Mouse (Mus musculus): ENCODE data around the gene Tmsb10.
A peak's percentile ranks its signal among the peaks of the same experiment; 100 is the strongest.

The Tmsb10 gene

DNA sequence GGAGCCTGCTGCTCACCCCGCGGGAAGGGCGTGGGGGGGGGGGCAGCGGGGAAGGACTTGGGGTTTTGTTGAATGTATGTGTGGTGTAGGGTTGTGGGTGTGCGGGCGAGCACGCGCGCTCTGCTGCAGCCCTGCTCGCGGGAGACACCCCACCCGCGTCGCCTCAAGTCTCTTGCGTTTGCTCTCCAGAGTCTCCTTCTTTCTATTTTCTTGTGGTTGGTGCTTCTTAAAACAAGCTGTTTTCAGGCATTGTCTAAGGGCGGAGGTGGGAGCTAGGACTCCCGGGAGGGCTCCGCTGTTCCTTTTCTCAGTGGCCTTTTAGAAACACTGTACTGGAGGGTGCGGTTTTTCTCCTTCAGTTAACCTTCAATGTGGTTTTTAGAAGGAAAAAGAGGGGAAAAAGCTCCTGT, at the start of gene Tmsb10:
Tmsb10 (minus strand) TSS at position 87 of the 410 bp plus-strand sequence.
- DNase-seq: no peak

GRCm38 (mm10) chr6:73003601-73004000, 45.1 kb upstream of the Tmsb10 start:
- DNase-seq: no peak

DNA sequence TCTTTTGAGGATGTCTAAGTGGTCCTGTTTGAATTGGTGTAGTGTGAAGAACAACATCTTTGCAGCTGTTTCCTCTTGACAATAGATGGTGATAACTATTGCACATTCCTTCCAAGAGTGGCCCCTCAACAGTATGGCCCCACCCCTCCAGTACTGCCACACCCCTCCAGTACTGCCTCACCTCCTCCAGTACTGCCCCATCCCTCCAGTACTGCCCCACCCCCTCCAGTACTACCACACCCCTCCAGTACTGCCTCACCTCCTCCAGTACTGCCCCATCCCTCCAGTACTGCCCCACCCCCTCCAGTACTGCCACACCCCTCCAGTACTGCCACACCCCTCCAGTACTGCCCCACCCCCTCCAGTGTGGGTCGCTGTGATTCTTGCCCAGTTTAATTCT, 43.8 kb upstream of the Tmsb10 start:
- DNase-seq: no peak

DNA sequence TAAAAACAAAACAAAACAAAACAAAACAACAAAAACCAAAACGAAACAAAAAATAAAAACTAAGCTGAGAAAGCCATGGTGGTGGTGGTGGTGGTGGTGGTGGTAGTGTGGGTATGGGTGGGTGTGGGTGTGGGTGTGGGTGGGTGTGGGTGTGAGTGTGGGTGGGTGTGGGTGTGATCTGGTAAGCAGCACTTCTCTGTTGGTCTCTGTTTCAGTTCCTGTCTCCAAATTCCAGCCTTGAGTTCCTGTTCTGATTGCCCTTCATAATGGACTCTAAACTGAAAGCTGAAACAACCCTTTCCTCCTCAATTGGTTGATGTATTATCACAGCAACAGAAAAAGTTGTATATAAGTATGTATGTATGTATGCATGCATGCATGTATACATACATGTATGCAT, 40.3 kb upstream of the Tmsb10 start:
- no peak for DNase-seq

- no peak for DNase-seq
Observed at GRCm38 (mm10) chr6:72993688-72994082, 35.1 kb upstream of the Tmsb10 start.

- no peak for DNase-seq
Observed at GRCm38 (mm10) chr6:72993054-72993687, 34.6 kb upstream of the Tmsb10 start.

DNA sequence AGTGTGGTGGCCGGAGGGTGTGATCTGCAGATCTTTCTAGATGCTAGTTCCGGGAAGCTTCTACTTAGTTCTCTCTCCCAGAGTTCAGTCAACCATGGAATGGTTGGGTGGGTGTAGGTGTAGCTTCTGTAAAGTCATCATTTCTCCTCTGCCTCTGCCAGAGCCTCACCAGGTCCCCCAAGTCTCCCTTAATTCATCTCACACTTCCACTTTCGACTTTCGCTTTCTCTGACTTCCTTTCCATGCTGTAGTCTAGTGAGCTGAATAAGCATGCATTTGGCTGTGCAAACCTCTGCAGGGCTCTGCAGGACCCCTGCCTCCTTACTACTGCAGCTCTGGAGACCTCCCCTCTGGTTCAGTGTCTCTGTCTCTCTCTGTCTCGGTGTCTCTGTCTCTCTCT, 31.7 kb upstream of the Tmsb10 start:
- DNase-seq: no peak

DNA sequence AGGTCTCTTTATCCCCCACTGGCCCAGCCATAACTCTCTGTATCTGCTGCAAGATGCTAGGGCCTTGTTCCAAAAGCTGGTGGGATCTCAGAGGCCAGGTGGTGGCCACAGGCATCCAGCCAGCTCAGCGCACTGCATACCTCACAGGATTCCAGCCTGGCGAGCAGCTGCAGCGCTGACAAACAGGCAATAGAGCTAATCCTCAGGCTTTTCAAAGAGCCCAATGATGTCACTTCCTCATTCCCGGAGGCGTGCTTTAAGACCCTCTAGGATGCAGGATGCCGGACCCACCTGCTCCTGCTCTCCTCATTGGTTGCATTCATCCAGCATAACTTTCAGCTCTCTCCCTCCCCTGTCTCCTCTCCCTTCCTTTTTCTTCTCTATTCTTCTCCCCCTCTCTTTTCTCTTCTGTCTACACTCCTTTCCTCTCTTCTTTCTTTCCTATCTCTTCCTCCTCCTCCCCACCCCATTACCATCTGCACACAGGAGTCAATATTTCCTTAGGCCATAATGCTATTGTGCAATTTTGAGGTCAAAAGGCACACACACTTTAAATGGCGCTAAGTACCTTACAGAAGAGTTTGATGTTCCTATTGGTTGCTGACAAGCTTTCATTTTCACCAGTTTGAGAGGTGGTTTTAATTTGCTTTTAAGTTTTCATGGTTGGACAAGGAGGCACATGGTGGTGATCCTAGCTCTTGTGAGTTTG, 30.6 kb upstream of the Tmsb10 start:
- DNase-seq: peak; percentile 24

- DNase-seq: no peak
Observed at GRCm38 (mm10) chr6:72982506-72982905, 24.0 kb upstream of the Tmsb10 start.

GRCm38 (mm10) chr6:72981851-72982250, 23.3 kb upstream of the Tmsb10 start:
- peak; percentile 46 for DNase-seq

DNA sequence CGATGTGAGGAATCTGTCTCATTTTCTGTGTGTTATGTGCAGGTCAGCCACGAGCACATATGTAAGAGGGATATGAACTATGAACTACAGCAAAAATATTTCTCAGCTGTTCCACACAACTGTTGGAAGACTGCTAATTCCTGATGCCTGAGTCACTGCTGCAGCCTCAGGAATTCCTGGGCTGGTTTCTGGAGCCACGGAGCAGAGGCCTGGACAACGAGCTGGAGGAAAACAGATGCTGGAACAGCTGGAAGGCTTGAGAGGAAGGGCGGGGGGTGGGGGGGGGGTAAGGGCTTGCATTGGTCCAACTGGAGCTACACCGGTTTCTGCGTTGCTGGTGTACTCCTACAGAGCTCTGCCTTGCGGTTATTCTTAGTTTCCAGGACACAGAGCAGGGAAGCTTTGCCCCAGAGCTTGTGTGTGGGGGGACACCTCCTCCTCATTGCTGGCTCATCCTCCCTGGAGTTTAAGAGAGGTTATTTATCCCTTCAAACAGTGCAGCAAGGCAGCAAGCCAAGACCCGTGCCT, 22.6 kb upstream of the Tmsb10 start:
- peak; percentile 61 for DNase-seq

- peak; percentile 39 for DNase-seq
Observed at GRCm38 (mm10) chr6:72976866-72977265, 18.3 kb upstream of the Tmsb10 start.

GRCm38 (mm10) chr6:72971074-72971473, 12.5 kb upstream of the Tmsb10 start:
- peak; percentile 40 for DNase-seq

GRCm38 (mm10) chr6:72969787-72970186, 11.2 kb upstream of the Tmsb10 start:
- DNase-seq: no peak

- no peak for DNase-seq
Observed at GRCm38 (mm10) chr6:72965199-72965598, 6.7 kb upstream of the Tmsb10 start.

- DNase-seq: no peak
Observed at GRCm38 (mm10) chr6:72962281-72962741, 3.8 kb upstream of the Tmsb10 start.

DNA sequence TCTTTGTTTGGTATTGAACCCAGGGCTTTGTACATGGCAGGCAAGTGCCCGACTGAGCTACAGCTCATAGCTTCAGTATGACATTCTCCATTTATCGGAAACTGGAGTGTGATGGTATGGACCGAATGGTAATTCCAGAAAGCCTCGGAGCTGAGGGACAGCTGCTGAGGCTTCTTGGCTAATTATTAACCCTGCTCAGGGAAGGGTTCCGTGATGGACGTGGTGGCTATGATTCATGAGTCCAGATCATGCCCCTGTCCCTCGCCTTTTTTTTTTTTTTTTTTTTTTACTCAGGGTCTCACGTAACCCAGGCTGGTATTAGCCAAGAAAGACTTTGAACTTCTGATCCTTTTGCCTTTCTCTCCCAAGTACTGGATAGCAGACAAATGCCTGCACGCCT, 3.1 kb upstream of the Tmsb10 start:
- DNase-seq: no peak

- DNase-seq: no peak
Observed at GRCm38 (mm10) chr6:72960675-72961074, 2.1 kb upstream of the Tmsb10 start.

DNA sequence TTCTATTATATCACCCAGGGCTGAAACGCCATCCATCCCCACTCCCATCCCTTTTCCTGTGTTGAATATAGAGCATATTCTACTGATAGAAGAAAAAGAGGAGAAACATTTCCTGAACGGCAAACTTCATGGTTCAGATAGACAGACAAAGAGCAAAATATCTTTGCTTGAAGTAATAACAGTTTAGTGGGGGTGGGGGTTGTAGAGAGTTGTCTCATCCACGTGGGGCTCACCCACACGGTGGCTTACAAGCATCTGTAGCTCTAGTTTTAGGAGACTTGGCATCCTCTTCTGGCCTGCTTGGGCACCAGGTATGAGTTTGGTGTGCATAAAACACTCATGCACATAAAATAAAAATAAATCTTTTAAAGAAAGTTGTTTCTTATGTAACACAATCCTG, 627 bp upstream of the Tmsb10 start:
- DNase-seq: no peak

GRCm38 (mm10) chr6:72957676-72958641, 589 bp downstream of the Tmsb10 start:
- peak; percentile 82 for DNase-seq

DNA sequence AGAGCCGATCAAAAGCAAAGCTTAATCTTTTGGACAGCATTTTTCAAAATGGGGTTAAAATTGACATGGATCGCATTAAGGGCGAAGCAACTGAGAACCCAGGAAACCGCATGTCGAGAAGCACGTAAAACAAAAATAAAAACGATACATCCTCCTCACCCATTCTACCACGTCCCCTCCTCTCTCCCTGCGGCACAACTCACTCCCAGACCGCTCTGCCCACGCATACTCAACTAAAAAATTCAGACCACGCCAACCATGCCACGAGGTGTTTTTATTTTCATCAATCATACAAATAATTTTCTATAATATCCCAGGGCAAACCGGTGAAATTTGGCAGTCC, 1.5 kb downstream of the Tmsb10 start:
- no peak for DNase-seq

- DNase-seq: peak; percentile 71
Observed at GRCm38 (mm10) chr6:72956199-72957092, 2.1 kb downstream of the Tmsb10 start.
